ENCODE assay signal across 27 mouse cellular contexts in the genomic region with DNA sequence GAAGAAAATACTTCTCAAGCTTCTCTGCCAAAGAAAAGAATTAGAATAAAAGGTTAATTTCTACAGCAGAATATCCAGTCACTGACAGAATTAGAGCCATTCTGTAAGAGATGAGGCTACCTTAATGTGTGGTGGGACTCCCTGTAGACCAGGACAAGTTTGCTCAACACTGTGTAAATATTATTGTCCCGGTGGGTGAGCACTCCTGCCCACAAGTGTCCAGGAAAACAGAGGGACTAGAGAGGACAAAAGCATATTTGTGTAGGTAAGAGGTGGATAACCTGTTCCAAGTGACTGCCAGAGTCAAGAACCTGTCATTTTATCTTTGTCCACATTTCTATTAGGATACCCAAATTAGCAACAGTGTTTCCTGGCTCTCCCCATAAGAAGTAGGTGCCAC.
"Had no signal": no experiment of that assay in that cellular context is flagged by ENCODE, and none has a peak within 500 bp of the region (broad histone marks: within the 10 kb centered on the region; RNA-seq: fewer than 3 reads in every experiment).

No protein-coding gene starts in this region.

- H3K9ac ChIP-seq: embryonic facial prominence, embryonic 12.5 days; embryonic facial prominence, embryonic 13.5 days; embryonic facial prominence, embryonic 15.5 days; forebrain, embryonic 12.5 days; forebrain, embryonic 13.5 days; forebrain, embryonic 15.5 days; forebrain, postnatal 0 days had no signal

- H3K4me3 ChIP-seq: embryonic facial prominence, embryonic 10.5 days; embryonic facial prominence, embryonic 12.5 days; embryonic facial prominence, embryonic 13.5 days; embryonic facial prominence, embryonic 15.5 days; erythroblast, embryonic 14.5 days; forebrain, embryonic 10.5 days; forebrain, embryonic 12.5 days; forebrain, embryonic 13.5 days; forebrain, embryonic 15.5 days; gastrocnemius, adult 2 months had no signal

- H3K27me3 ChIP-seq: embryonic facial prominence, embryonic 12.5 days; embryonic facial prominence, embryonic 13.5 days; embryonic facial prominence, embryonic 15.5 days; forebrain, embryonic 12.5 days; forebrain, embryonic 13.5 days; forebrain, embryonic 15.5 days had no signal

- H3K36me3 ChIP-seq: embryonic facial prominence, embryonic 10.5 days; embryonic facial prominence, embryonic 12.5 days; embryonic facial prominence, embryonic 13.5 days; embryonic facial prominence, embryonic 15.5 days; forebrain, embryonic 10.5 days; forebrain, embryonic 12.5 days; forebrain, embryonic 15.5 days had no signal

- DNase-seq: cerebellum, adult 18-20 months; cerebellum, adult 2 months; cerebellum, adult 8-10 months; cerebellum, adult 9-10 months; cerebellum, adult 9-11 months; cerebellum, postnatal 10 days; cerebellum, postnatal 14 days; cerebellum, postnatal 25 days; cerebellum, postnatal 36 days; embryo, embryonic 11 days; forebrain, postnatal 0 days; gastrocnemius, adult 2 months; gastrocnemius, postnatal 10 days; gastrocnemius, postnatal 14 days; gastrocnemius, postnatal 25 days; gastrocnemius, postnatal 36 days; heart, adult 18-20 months had no signal

- H3K4me2 ChIP-seq: embryonic facial prominence, embryonic 12.5 days; embryonic facial prominence, embryonic 13.5 days; embryonic facial prominence, embryonic 15.5 days; forebrain, embryonic 12.5 days; forebrain, embryonic 13.5 days; forebrain, embryonic 15.5 days had no signal

- H3K27ac ChIP-seq: embryonic facial prominence, embryonic 10.5 days; embryonic facial prominence, embryonic 12.5 days; embryonic facial prominence, embryonic 13.5 days; embryonic facial prominence, embryonic 15.5 days; forebrain, embryonic 10.5 days; forebrain, embryonic 12.5 days; forebrain, embryonic 13.5 days; forebrain, embryonic 15.5 days; gastrocnemius, adult 2 months had no signal

- ATAC-seq: forebrain, embryonic 13.5 days; forebrain, embryonic 14.5 days; forebrain, embryonic 15.5 days; forebrain, postnatal 0 days had no signal

- H3K4me1 ChIP-seq: embryonic facial prominence, embryonic 10.5 days; embryonic facial prominence, embryonic 12.5 days; embryonic facial prominence, embryonic 13.5 days; embryonic facial prominence, embryonic 15.5 days; forebrain, embryonic 10.5 days; forebrain, embryonic 12.5 days; forebrain, embryonic 13.5 days; forebrain, embryonic 15.5 days had no signal

- H3K9me3 ChIP-seq: embryonic facial prominence, embryonic 10.5 days; embryonic facial prominence, embryonic 12.5 days; embryonic facial prominence, embryonic 13.5 days; embryonic facial prominence, embryonic 15.5 days; forebrain, embryonic 10.5 days; forebrain, embryonic 12.5 days; forebrain, embryonic 13.5 days; forebrain, embryonic 15.5 days had no signal
